In the genomic region with DNA sequence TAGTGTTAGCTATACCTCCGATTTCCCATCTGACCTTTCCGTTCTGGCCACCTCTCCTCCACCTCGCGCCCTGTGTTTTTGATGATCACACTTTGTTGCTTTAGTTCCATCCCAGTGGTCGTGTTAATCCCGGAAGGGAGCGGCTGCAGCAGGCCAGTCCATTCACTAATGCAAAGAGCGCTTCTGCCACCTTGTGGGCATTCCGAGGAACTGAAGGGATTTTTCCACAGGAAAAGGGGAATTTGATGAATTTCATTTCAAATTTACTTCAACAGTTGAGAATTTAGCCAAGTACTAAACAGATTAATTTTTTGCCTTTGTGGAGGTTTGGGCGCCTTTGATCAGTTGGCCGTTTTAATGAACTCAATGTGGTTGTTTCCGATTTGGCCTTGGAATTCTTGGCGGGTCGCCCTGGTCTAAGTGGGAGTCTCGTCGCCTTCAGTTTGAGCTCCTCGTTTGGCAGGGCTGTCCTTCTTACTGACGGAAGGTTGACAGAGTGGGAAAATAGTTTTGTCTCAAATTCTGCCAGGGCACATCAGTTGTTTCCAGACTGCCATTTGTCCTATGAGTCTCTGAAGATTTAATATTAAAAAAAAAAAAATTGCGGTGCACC, we compare ENCODE assay signal across 8 mouse cellular contexts.
A peak's percentile ranks its signal among the peaks of the same experiment; 100 is the strongest.
DNase-seq lines count a peak whose midpoint lies in the region; ATAC-seq lines count a peak whose summit lies in the region.

No protein-coding gene starts in this region.

- no peaks in the 10 kb centered on the region for H3K27me3 ChIP-seq in hindbrain, embryonic 11.5 days (ENCODE audit: control insufficient read depth, insufficient read depth, low read length)
- H3K27me3 ChIP-seq in lung, embryonic 16.5 days (ENCODE audit: control insufficient read depth, insufficient read depth, low read depth, low read length) = no peaks in the 10 kb centered on the region

- H3K4me3 ChIP-seq in hindbrain, embryonic 11.5 days (ENCODE audit: low read depth, low read length) = no peak overlapping the region
- H3K4me3 ChIP-seq in lung, embryonic 16.5 days (ENCODE audit: low read length) = peak overlapping the region; percentile 13; the same call in 1 of the 2 replicates

- peak; percentile 80 for ATAC-seq in frontal cortex, adult (ENCODE audit: low TSS enrichment)
- peak; percentile 89 for ATAC-seq in hindbrain, embryonic 11.5 days (ENCODE audit: low FRiP score)
- peak; percentile 85 for ATAC-seq in lung, embryonic 16.5 days (ENCODE audit: low read depth)

- 21% methylated on average over 19 of the region's 19 CpGs for WGBS in hindbrain, embryonic 11.5 days
- WGBS in lung, embryonic 16.5 days = 9% methylated on average over 19 of the region's 19 CpGs

- peak; percentile 87 for DNase-seq in NIH3T3 (ENCODE audit: low read depth)
- DNase-seq in cerebellum, adult 8-10 months = peak; percentile 43
- peak; percentile 83 for DNase-seq in hindbrain, embryonic 11.5 days (ENCODE audit: low spot score)
- DNase-seq in layer of hippocampus, adult 9-11 months = peak; percentile 54
- DNase-seq in retina, postnatal 7 days (ENCODE audit: low read depth, low spot score) = peak; percentile 51
- DNase-seq in natural killer cell, adult 2 months (ENCODE audit: low spot score in 2 of 2) = no peak

- H3K4me1 ChIP-seq in hindbrain, embryonic 11.5 days (replicated peaks; ENCODE audit: control insufficient read depth, insufficient read depth, low read length) = no peaks in the 10 kb centered on the region
- no peaks in the 10 kb centered on the region for H3K4me1 ChIP-seq in lung, embryonic 16.5 days (replicated peaks; ENCODE audit: control insufficient read depth, insufficient read depth, low read length)

- no peak overlapping the region; the same call in 1 of the 2 replicates for H3K4me2 ChIP-seq in hindbrain, embryonic 11.5 days (replicated peaks; ENCODE audit: low read depth, low read length)
- peak overlapping the region; percentile 30 for H3K4me2 ChIP-seq in lung, embryonic 16.5 days (ENCODE audit: low read depth, low read length)

- no peak overlapping the region; the same call in 1 of the 2 replicates for H3K9ac ChIP-seq in hindbrain, embryonic 11.5 days (ENCODE audit: low read depth, low read length)
- peak overlapping the region; percentile 6; the same call in 1 of the 2 replicates for H3K9ac ChIP-seq in lung, embryonic 16.5 days (ENCODE audit: low read length)

- no peaks in the 10 kb centered on the region for H3K36me3 ChIP-seq in hindbrain, embryonic 11.5 days (ENCODE audit: control insufficient read depth, insufficient read depth, low read length)
- no peaks in the 10 kb centered on the region for H3K36me3 ChIP-seq in lung, embryonic 16.5 days (ENCODE audit: control insufficient read depth, insufficient read depth, low read length)

- H3K9me3 ChIP-seq in hindbrain, embryonic 11.5 days (ENCODE audit: control insufficient read depth, low read length) = no peaks in the 10 kb centered on the region
- no peaks in the 10 kb centered on the region for H3K9me3 ChIP-seq in lung, embryonic 16.5 days (ENCODE audit: control insufficient read depth, low read length)

- no peak overlapping the region for H3K27ac ChIP-seq in hindbrain, embryonic 11.5 days (ENCODE audit: low read depth, low read length)
- no peak overlapping the region for H3K27ac ChIP-seq in lung, embryonic 16.5 days (ENCODE audit: low read length)

Comparison
In these comparisons a context has a peak if more than half of its experiments do, and no peak if none do; other contexts are left out.
1. DNase-seq: peak in NIH3T3 (single experiment), cerebellum, adult 8-10 months (single experiment), hindbrain, embryonic 11.5 days (single experiment), layer of hippocampus, adult 9-11 months (single experiment) and retina, postnatal 7 days (single experiment); none in natural killer cell, adult 2 months (0 of 2).
2. Peak in every context shown above with its lines, with median percentiles within 50 percentile points of each other: ATAC-seq.